Mouse (Mus musculus): Measurements from ENCODE around the gene Epb41.

DNA sequence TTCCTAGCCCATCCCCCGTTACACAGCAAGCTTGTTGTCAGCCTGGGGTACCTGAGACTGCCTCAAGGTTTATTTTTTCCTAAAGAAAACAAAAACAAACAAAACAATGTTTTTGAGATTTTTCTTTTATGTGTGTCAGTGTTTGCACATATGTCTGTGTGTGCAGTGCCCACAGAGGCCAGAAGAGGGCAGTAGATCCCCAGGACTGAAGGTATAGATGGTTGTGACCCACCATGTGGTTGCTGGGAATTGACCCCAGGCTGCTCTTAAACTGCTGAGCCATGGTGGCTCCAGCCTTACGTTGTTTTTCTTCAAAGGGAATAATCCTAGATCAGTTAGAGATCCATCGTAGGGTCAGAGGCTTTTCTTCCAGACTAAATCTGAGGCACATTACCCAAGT lies 167.2 kb downstream of the Epb41 start:
- TF ChIP-seq TAL1 (conservative IDR thresholded peaks at IDR 0.05; ENCODE audit: low read depth, low read length) (no peak), CTCF (IDR thresholded peaks at IDR 0.05; ENCODE audit: low read depth, low read length) (peak; percentile 43; the same call in 1 of the 2 replicates), GATA1 (IDR thresholded peaks at IDR 0.05; ENCODE audit: borderline replicate concordance, low read length) (no peak), GATA2 (IDR thresholded peaks at IDR 0.05; ENCODE audit: borderline replicate concordance, low read depth, low read length) (no peak), POLR2AphosphoS5 (IDR thresholded peaks at IDR 0.05; ENCODE audit: insufficient replicate concordance, low read depth, low read length) (no peak)
